Mouse (Mus musculus) left cerebral cortex, adult 2 months (tissue): ENCODE measurements around the gene Safb2. TPM values are rescaled to one million over a fixed set of nuclear protein-coding genes. Genes with fewer than 3 reads are reported as not detected.
"Not testable (repeated sequence)": the region's sequence is repeated elsewhere in the genome, so short reads cannot be mapped to it uniquely, and the experiment has no call there.

Source experiments
- DNase-seq, 2 experiments: peaks; one replicate each; pipeline ENCODE4 v3.0.0; 2021 to 2022; ENCODE audit warnings: low spot score in 2 of 2, mixed read lengths in 1 of 2; ENCODE audit errors: extremely low spot score in 1 of 2
- H3K27ac ChIP-seq: fragments of 200-600 bp; 2 replicates; pipeline ENCODE4 v1.8.1; 2022
- H3K4me3 ChIP-seq: fragments of 200-600 bp; 2 replicates; pipeline ENCODE4 v1.8.1; 2022
- CTCF ChIP-seq: fragments of 200-600 bp; IDR thresholded peaks from 2 replicates; pipeline ENCODE4 v1.8.1; 2022; ENCODE audit warnings: antibody characterized with exemption, mild to moderate bottlenecking, moderate library complexity
- intact Hi-C: fragments of 180-260 bp; cut with DNase I; formaldehyde crosslinking; loops from one replicate; pipeline ENCODE4 v1.15.1; 2025
- long read RNA-seq, 2 experiments: library from polyadenylated mRNA; stranded (forward); transcript quantifications; one replicate each; pipeline ENCODE4 v2.0.0; 2021; ENCODE audit warnings: borderline mapping rate in 2 of 2
- total RNA-seq, 2 experiments: library from RNA; stranded (reverse); gene quantifications; 2 replicates each; pipeline ENCODE4 v1.2.3; 2021

Gene Safb2
- 100 to 1,000 TPM; 133 to 148 TPM for total RNA-seq
- long read RNA-seq, experiment 1, transcript Safb2-201 (21 exons, 3,277 nt), result major isoform, 13 of 44 reads
- long read RNA-seq, experiment 1, partial matches to known transcripts, result 14 of 44 reads
- long read RNA-seq, experiment 1, other reads (novel, unspliced or antisense), result 16 of 44 reads
- long read RNA-seq, experiment 2, transcript Safb2-201 (21 exons, 3,277 nt), result major isoform, 10 of 60 reads
- long read RNA-seq, experiment 2, partial matches to known transcripts, result 24 of 60 reads
- long read RNA-seq, experiment 2, other reads (novel, unspliced or antisense), result 26 of 60 reads

GRCm38 (mm10) chr17:56584257-56585130, at the start of gene Safb2, which contains the start of gene Safb:
TSS of gene Safb2 (minus strand) at chr17:56584585.
TSS of gene Safb (plus strand) at chr17:56584825.
- peak; percentile 100 for DNase-seq
- peak within 1 kb of the TSS; percentile 99 for H3K27ac ChIP-seq
- intact Hi-C loops, result loop anchor here (2.0 to 5.0 kb wide), 2 partner anchors 24 to 83 kb away; partner anchors contain the start of gene 2410015M20Rik
- peak within 1 kb of the TSS; percentile 94 for H3K4me3 ChIP-seq
- TF ChIP-seq CTCF, result peak; percentile 1

DNA sequence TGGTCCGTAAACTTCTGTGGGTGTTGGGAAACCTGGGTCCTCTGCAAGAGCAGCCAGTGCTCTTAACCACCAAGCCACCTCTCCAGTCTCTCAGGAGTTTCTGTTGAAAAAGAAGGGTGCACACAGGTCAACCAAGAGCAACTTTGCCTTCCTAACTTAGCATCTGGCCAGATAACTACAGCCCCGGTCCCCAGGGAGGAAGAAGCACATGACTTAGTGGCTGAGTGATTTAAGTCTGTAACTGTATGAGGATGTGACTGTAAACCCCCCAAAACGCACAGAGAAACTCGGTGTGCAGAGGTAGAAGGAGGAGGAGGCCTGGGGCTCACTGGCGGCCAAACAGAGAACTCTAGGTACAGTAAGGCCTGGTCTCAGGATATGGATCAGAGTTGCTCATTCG, 49.6 kb upstream of the Safb2 start:
- no peak overlapping the region for H3K27ac ChIP-seq
- DNase-seq, result no peak
- TF ChIP-seq CTCF, result no peak
- intact Hi-C loops, result no loop called here
- no peak overlapping the region for H3K4me3 ChIP-seq

DNA sequence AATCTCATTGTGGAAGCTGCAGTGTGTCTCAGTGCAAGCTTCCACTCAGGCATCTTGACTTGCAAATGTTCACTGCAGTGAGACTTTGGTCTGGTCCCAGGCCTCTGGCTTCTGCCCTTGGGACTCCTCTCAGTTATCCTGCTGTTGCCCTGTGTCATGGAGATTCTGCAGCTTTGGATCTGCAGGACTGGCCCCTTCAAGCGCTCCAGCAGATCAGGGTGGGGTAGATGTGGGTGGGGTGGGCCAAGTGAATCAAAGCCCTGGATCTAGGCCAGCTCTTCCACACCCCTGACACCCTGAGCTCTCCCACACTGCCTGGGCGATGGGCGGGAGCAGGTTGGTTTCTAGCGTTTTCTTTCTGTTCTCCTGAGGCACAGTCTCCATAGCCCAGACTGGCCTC, 47.4 kb upstream of the Safb2 start:
- intact Hi-C loops, result no loop called here
- no peak for DNase-seq
- no peak overlapping the region for H3K27ac ChIP-seq
- no peak overlapping the region for H3K4me3 ChIP-seq
- no peak for TF ChIP-seq CTCF

DNA sequence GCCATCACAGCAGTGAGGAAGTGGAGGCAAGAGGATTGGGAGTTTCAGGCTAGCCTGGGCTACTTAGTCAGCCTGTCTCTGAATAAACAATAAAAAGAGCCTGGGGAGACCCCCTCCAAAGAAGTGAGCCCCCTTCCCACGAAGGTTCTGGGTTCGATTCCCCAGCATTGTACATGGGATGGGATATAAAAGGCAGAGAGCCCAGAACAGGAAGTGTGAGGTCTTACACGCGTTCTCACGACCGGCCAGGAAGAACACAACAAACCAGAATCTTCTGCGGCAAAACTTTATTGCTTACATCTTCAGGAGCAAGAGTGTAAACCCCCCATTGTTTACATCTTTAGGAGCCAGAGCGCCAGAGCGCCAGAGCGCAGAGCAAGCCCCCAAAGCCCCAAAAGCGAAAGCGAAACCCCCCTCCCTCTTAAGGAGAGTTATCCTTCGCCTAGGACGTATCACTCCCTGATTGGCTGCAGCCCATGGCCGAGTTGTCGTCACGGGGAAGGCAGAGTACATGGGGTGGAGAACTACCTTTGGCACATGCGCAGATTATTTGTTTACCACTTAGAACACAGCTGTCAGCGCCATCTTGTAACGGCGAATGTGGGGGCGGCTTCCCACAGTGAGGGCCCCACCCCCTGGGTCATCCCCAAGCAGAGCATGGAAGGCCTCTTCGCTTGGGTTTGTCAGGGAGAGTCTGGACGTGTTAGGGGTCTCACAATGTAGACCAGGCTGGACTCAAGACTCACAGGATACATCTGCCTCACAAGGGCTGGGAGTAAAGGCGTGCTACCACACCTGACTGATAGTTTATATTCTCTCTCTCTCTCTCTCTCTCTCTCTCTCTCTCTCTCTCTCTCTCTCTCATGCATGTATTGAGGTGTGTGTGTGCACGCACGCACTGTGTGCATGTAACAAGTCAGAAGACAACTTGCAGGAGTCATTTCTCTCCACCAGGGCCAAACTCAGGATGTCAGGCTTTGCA, 45.7 kb upstream of the Safb2 start:
- H3K27ac ChIP-seq, intact Hi-C loops, DNase-seq, H3K4me3 ChIP-seq: not testable (repeated sequence)

DNA sequence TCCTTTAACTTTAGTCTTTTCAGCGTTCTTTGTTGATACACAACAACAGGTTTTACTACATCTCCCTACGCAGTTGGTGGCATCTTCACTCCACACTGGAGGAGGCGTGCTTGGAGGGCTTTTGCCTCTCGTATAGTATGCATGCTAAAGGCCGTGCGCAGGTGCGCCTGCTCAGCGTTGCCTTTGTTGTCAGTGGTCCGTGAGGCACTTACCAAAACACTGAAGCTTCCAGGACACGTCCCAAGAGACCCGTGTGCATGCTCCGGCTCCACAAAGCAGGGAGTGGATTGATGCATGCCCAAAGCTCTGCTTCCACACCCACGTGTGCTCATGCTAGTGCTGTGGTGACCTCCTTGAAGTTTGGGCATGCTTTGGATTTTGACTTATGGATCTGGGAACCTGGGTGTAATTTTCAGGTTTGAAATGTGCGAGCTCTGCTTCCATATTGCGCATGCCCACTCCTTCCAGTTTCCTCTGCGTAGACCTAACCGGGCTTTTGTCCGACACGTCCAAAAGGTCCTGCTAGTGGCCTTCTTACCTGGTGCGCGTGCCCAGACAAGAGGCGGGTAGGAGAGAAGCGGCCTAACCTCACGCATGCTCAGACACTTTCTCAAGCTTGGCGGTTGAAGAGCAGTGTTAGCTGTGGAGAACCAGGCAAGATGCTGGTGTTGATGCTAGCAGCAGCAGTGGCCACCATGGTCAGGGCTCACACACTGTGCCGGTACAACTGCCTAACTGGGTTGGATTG, 43.3 kb upstream of the Safb2 start, which contains the start of gene Catsperd:
TSS of gene Catsperd (plus strand) at position 614 of the 748 bp plus-strand sequence.
- DNase-seq, result no peak
- TF ChIP-seq CTCF, result no peak
- intact Hi-C loops, result loop anchor here (2.0 kb wide), 1 partner anchor 41 kb away; no protein-coding TSS in a partner anchor

GRCm38 (mm10) chr17:56626754-56627470, 42.5 kb upstream of the Safb2 start, which contains the start of gene Lonp1:
TSS of gene Lonp1 (minus strand) at chr17:56626887.
- Histone ChIP-seq H3K4me3 (peak within 1 kb of the TSS; percentile 92), H3K27ac (peak within 1 kb of the TSS; percentile 82)
- TF ChIP-seq CTCF, result no peak
- peak; percentile 95 to 98 for DNase-seq
- intact Hi-C loops, result loop anchor here (2.0 kb wide), 1 partner anchor 42 kb away; no protein-coding TSS in a partner anchor

More for the DNA sequence above, 43.3 kb upstream of the Safb2 start, which contains the start of gene Catsperd:
- Histone ChIP-seq H3K27ac (no peak within 1 kb of the TSS), H3K4me3 (peak within 1 kb of the TSS; percentile 92)

DNA sequence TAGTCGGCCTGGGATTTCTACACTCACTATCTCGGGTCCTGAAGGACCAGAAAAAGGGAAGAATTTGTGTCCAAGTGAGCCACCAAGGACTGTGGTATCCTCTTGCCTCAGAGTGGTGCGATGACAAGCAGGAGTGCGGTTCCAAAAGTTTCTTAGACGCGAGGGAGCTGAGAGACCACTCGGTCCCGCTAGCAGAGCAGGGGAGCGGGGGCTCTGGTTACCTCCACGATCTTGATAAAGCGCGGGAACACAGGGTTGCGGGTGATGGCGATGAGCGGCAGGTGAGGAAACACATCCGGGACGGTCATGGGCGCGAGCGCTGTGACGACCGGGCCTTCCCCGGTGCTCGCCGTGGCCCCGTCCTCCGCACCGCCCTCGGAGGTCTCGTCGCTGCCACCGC, 41.9 kb upstream of the Safb2 start:
- H3K27ac ChIP-seq, result peak overlapping the region; percentile 82

DNA sequence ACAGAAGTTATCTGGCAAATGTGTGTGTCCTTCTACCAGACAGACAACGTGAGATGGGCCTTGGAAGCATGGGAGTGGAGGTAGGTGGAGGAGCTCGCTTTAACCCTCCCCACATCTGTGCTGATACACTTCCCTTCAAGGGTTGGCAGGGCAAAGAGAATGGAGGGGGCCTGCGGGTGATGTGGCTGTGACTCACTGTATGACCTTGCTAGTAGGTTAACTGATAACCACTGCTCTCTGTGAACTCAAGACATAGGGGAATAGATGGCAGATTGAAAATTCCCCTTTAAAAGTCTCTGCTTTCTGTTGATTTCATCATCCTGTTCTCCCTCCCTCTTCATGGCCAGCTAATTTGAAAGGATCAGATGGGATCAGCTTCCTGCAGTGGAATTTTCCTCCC, 41.1 kb upstream of the Safb2 start:
- intact Hi-C loops, result no loop called here
- no peak for DNase-seq
- no peak overlapping the region; the same call in 1 of the 2 replicates for H3K4me3 ChIP-seq
- H3K27ac ChIP-seq, result no peak overlapping the region
- no peak for TF ChIP-seq CTCF

More for the DNA sequence above, 41.9 kb upstream of the Safb2 start:
- intact Hi-C loops, result loop anchor here (2.0 kb wide), 1 partner anchor 43 kb away; no protein-coding TSS in a partner anchor
- H3K4me3 ChIP-seq, result peak overlapping the region; percentile 92
- no peak for DNase-seq
- no peak for TF ChIP-seq CTCF

DNA sequence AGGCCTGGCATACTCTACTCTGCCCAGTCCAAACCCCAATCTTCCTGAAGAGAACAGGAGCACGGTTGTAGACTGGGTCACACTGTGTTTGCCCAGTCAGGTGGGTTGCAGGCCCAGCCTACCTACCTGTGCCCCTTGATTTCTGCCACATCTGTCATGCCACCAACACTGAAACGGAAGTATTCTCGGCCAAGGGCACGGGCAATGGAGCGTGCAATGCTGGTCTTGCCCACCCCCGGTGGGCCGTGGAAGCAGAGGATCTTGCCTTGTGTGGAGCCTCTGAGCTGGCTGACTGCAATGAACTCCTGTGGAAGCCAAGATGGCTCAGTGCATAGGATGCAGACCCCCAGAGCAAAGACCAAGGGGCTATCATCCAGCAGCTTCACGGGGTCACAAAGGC, 33.2 kb upstream of the Safb2 start:
- TF ChIP-seq CTCF, result no peak
- no peak overlapping the region for H3K4me3 ChIP-seq
- no peak overlapping the region for H3K27ac ChIP-seq
- no peak for DNase-seq
- intact Hi-C loops, result no loop called here

DNA sequence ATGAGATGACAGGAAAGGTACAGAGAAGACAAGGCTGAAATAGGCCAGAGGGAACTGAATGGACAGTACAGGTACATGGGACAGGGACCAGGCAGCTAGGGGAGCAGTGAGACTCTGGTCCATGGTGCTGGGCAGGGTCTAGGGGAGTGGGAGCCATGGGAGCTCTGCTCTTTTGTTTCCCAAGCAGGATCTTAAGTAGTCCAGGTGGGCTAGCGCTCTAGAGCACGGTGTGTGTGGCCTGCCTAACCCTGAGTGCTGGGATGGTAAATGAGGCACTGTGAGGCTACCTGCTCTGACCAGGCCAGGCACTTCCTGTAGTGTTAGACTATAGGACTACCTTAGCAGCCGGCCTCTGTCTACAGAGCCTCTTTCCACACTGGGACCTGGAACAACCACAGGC, 32.3 kb upstream of the Safb2 start:
- no peak for TF ChIP-seq CTCF
- intact Hi-C loops, result no loop called here

More for the DNA sequence above, 32.3 kb upstream of the Safb2 start:
- DNase-seq, result no peak
- H3K4me3 ChIP-seq, result no peak overlapping the region
- no peak overlapping the region for H3K27ac ChIP-seq
